Mouse (Mus musculus) T-helper 17 cell (primary cell): ENCODE data around the gene Gm9964.
"Not testable (repeated sequence)": the region's sequence is repeated elsewhere in the genome, so short reads cannot be mapped to it uniquely, and the experiment has no call there.

ENCODE experiments used
- in situ Hi-C, 2 experiments: fragments of 300-600 bp; cut with MboI, MseI; formaldehyde crosslinking; loops; 1 replicate in 1 of 2; 2 replicates in 1 of 2; pipeline ENCODE4 v1.15.1; 2025; ENCODE audit warnings: high pct_unique_total_duplicates in 2 of 2

The Gm9964 gene

DNA sequence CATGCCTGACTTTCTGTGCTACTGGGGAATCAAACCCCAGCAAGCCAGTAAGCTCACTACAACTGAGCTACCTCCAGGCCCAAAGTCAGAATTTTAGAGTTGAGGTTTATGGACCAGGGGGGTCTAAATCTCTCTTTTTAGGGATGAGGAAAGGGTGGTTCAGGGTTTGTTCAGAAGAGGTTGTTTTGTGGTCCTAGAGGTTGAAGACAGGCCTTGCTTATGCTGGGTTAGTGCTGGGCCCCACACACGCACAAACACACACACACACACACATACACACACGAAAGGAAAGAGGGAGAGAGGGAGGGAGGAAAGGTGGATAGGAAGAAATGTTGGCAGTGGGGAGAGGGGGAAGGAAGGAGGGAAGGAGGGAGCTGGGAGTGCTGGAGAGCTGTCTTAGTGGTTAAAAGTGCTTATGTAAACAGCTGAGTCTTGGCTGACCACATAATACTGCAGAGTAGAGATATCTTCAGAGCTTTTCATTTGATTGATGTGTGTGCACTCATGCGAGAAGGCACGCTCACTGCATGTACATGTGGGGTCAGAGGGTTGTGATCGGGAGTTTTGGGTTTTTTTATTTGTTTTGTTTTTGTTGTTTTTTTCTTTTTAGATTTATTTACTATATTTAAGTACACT lies at the start of gene Gm9964:
Gene Gm9964, minus strand, starts transcription at position 51 of the 636 bp plus-strand sequence.
- in situ Hi-C loops, result no loop called here

DNA sequence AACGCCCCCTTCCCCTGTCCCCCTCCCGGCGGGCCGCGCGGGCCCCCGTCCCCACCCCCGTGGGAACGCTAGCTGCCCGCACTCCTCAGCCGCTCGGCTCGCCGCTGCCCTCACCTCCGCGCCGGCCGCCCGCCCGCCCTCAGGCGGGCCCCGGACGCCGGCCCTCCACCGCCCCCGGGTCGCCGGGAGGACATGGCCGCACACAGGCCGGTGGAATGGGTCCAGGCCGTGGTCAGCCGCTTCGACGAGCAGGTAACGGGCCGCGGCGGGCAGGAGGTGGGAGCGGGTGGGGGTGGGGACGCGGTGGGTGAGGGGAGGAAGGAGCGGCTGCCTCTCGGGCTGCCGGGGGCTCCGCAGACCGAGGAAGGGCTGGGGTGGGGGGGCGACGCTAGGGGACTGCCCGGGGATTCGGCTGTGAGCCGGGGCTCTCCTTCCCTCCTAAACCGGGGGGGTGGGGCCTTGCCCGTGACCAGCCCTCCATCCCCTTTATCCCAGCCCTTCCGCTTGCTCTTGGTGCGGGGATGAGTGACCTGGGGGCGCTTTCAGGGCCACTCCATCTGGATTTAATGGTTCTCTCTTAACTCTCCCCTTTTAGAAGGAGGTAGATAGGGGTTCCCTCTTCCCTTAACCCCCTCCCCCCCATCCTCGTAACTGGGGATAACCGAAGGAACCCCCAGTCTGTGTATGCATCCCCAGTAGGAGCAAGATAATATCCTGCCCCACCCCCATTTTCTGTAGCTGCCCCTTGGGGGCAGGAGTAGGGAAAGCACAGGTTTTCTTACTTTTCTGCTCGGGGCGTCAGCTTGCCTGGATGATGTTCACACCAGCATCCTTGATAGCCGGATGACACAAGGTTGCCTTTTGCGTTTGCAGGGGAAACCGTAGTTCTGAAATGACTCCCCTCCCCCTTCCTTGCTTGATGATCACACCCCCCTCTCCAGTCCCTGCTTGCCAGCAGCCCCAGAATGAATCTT lies 43.4 kb upstream of the Gm9964 start:
- in situ Hi-C loops, result loop anchor here in 1 of 2 experiments (10.0 kb wide), 1 partner anchor 965 kb away; the partner anchor contains the start of gene Rhbdl3

DNA sequence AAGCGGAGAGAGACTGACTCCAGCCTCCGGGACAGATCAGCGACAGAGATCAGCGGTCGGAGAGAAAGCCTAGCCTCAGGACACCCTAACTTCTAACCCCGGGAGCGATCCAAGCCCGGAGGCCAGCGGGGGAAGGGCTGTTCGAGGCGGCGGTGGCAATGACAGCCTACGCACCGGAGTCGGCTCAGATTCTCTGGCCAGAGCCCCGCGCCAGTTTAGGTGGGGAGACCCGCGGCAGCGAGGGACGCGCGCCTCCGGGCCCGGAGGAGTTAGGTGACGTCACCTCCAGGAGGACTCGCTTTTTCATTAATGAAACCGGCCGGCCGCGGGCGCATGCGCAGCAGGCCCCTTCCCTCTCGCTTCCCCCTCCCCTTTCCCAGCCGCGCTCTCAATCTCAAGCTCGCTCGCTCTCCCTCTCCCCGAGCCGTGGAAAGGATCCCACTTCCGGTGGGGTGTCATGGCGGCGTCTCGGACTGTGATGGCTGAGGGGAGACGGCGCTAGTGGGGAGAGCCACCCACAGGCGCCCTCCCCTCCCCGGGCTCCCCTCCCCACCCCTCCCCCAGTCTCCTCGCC lies 42.6 kb upstream of the Gm9964 start, which contains the start of gene Nf1:
Gene Nf1, plus strand, starts transcription at position 460 of the 574 bp plus-strand sequence.
- in situ Hi-C loops, result no loop called here

DNA sequence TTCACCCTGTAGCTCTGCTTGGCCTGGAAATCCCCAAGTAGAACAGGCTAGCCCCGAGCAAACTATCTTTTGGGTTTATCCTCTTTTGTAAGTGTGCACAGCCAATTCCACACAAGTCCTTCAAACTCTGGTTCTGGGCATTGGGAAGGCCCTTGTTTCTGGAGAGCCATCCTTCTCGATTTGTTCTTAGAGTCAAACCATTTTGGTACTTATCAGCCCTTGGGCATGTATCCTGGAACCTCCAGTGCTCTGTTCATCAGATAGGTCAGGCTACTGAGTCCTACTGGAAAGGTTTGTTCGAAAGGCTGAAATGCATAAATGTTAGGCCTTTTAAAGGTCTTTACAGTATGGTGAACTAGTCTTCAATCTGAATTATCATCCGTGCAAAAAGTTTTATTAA lies 41.9 kb upstream of the Gm9964 start:
- in situ Hi-C loops, result no loop called here

DNA sequence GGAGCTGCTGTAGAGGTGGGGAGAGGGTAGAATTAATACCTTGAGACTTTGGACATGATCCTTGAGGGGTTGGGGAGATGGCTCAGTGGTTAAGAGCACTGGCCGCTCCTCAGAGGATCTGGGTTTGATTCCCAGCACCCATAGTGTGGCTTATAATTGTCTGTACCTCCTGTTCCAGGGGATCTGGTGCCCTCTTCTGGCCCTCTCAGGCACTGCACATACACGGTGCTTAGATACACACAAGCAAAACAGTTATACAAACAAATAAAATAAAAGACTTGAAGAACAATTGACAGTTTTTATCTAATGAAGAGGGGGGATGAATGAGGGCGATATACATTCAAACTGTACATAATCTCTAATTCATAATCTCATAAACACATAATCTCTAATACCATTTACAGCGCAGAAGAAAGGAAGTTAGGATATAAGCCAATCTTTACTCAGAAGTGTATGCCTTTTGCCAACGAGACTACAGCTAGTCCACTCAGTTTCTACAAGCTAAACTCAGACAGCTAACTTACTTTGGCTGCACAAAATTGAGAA lies 40.1 kb upstream of the Gm9964 start:
- in situ Hi-C loops, result no loop called here

DNA sequence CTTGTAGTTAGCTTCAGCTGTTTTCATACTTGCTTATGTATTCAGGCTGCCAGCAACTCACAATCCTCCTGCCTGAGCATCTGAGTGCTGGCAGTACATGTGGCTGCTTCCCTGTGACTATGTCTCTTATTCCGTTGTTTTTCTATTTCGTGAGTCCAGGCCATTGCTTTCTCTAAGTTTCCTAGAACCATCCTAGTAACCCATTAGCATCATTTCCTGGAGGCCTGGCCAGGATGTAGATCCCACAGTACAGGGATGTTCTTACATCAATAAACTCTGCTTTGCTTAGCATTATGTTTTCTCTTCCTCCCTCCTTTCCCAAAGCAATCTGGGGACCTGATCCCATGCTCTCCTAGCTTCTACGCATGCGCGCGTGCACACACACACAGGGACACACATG lies 38.4 kb upstream of the Gm9964 start:
- in situ Hi-C loops, result no loop called here

DNA sequence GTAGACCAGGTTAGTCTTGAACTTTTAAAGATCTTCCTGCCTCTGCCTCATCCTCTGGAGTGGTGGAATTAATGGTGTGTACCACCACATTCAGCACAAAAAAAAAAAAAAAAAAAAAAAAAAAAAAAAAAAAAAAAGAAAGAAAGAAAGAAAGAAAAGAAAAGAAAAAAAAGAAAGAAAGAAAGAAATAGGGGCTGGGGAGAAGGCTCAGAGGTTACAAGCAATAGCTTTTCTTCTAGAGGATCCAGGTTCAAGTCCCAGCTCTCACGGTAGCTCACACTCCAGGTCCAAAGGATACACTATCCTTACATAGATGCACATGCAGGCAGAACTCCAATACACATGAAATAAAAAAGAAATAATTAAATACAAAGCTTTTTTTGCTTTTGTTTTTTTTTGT lies 32.9 kb upstream of the Gm9964 start:
- in situ Hi-C loops, result no loop called here

DNA sequence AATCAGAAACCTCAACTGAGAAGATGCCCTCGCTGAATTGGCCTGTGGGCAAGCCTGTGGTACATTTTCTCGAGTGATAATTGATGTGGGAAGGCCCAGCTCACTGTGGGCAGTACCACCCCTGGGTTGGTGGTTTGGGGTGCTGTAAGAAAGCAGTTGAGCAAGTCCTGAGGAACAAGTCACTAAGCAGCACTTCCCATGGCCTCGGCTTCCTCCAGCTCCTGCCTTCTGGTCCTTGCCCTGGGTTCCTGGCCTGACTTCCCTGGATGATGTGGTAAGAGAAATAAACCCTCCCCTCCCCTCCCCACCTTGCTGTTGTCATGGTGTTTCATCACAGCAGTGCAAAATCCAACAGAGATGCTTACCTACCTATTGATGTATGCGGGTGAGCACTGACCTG lies 31.4 kb upstream of the Gm9964 start:
- in situ Hi-C loops, result no loop called here

DNA sequence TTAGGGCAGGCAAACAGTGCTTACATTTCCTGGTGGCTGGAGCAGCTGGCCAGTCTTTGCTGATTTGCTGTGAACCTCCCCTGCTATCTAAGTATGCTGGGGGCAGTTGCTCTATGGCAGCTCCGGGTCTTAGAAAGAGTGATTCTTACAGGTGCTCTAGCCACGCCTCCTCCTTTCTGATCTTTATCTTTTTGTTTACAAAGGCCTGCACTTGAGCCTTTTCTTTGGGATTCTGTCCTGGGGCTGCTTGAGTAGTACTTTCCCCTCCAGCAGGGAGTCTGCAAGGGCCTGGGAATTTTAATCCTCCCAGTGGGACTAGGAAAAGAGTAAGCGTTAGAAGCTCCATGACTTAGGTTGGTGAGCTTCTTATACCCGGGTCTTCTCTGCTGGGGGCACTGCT lies 30.4 kb upstream of the Gm9964 start:
- in situ Hi-C loops, result no loop called here

DNA sequence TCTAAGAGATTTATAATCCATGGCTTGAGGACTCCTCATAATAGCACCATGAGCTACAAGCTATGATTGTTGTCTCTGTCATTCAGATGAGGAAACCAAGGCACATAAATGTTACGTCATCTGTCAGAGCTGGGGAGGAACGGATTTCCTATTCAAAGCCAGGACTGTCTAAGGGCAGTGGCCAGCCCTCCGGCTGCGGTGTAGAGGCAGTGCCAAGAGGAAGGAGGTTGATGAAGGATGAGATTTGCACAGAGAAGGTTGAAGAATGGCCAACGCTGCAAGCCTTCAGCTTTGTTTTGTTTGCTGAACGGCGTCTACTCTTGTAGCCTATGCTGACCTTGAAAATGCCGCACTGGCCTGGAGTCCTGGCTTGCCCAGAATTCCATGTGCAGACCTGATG lies 29.0 kb upstream of the Gm9964 start:
- in situ Hi-C loops, result no loop called here

DNA sequence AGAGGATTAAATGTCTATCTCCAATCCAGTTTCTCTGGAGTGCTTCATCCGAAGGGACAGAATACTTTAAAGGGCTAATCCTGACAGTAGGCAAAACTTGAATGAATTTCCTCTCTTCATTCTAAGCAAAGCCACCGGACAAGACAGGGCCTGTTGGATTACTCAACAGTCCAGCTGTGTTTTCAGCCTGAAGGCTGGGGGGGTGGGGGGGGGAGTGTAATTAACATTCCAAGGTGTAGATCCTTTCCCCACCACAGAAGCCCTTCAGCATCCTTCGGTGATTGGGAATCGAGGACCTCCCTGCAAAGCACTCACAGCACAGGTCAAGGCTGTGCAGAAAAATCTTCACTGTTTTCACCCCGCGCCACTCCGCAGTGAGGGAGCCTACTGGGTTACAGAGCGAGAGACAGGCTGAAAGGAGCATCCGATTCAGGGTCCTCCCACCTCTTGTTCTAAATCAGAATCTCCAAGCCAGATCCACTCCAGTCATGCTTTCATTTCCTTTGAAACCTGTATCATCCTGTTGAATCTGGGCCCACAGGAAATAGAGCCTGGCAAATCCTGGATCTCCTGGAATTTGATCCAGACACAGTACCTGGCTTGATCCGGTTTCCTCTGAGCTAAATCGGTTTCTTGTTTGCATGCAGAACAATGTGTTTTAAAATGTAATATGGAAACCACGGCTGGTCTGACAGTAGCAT lies 27.4 kb upstream of the Gm9964 start:
- in situ Hi-C loops, result no loop called here

DNA sequence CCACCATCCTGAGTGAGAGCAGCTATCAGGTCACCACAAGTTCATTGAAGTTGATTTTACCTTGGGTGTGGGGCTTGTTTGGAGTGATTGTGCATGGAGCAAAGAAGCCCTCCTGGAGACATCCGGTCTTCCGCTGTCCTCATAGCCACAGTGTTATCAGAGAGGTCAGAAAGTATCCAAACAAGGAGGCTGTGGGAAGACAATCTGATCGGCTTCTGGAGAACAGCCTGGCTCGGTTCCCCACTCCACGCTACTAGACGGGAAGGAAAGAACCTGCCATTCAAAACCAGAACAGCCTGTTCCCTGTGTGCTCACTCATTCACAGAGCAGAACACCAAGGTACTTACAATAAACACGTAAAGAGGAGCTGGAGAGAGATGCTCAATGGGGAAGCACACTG lies 23.1 kb upstream of the Gm9964 start:
- in situ Hi-C loops, result no loop called here

DNA sequence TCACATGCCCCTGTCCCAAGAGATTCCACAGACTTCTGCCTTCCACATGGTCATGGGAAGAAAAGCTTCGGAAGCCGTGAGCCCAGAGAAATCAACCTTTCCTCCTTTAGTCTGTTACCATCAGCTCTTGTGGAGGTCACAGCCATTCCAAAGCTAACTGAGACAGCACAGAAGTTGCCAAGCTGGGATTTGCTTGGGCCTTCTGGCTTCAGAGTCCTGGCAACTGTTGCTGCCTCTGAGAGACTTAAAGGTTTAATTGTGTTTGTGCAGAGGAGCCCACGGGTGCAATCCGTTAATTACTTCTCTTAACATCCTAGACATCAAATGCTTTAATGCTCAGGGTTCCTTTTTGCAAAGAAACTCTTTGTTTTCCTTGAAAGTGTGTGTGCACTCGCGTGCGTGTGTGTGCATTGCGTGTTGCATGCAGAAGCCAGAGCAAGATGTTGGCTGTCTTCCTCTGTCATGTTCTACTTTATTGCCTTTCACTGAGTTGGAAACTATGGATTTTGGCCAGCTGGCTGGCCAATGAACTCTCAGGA lies 20.2 kb upstream of the Gm9964 start:
- in situ Hi-C loops, result no loop called here

DNA sequence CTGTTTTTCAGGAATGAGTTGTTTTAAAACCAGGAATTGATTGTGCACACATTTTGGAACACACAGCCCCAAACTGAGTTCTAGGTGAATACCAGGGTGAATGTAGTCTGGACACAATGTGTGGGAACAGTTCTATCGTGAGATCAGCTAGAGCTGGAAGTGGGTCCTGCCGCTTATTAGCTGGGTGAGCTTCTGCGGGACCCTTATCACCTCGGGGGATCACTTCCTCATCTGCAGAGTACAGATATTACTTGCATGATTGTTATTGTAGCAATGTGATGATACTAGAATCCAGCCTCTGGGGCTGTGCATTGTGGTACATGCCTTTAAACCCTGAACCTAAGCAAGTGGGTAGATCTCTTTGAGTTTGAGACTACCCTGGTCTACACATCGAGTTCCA lies 13.8 kb upstream of the Gm9964 start:
- in situ Hi-C loops, result no loop called here

DNA sequence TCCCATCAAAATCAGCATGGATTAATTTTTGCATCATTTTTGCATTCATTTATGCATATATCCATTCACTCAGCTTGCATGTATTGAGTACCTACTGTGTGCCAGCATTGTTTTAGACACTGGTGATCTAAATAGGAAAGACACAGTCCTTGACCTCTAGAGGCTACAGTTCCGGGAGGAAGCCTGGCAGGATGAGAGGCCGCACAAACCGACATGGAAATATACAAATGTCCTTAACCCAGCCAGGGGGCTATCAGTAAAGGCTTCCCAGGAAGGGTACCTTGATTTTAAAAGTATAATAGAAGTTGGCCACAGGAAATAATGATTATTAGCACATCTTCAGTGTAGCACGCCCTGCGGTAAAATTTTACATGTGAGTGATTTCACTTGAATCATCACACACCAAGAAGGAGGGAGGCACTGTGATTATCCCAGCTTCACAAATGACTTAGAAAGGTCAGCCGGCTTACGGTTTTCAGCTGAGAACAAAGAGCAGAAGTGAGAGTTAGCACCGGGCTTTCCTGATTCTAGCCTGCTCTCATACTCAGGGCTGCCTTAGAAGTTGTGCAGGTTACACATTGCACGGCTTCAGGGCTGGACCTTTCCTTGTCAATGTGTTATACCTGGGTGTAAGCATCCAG lies 11.0 kb upstream of the Gm9964 start:
- in situ Hi-C loops, result no loop called here

DNA sequence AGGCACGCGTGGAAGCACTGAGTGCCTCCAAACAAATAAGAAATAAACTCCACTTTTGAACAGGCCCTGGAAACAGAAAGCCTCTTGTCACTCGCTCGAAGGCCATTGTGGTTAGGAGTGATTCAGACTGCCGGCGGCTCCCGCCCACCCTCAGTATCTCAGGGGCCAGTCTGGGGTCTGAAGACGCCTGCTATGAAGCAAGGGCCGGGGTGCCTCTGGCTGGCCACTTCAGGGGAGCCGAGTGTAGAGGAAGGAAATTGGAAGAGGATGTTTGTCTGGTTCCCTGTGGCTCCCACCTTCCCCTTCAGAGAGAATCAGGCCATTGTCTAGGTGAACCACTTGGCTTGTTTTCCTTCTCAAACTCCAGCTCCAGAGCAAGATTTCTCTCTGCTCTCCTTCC lies 10.3 kb upstream of the Gm9964 start:
- in situ Hi-C loops, result no loop called here

DNA sequence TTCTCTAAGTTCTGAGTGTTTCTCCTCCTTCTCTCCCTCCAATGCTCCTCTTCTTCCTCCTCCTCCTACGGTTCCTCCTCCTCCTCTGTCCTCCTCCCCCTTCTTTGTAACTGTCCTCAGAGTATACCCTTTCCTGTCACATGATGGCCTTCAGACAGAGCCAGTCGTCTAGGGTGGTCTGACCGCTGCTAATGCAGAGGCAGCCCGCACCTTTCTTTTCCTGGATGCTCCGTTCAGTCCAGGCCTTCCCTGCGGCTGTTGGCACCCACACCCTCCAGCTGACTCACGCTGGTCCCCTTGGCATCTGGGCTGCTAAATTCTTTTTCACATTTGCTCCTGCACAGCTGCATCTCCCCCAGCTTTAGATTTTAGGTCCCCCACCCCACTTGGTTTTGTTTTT lies 9.8 kb upstream of the Gm9964 start:
- in situ Hi-C loops, result no loop called here

DNA sequence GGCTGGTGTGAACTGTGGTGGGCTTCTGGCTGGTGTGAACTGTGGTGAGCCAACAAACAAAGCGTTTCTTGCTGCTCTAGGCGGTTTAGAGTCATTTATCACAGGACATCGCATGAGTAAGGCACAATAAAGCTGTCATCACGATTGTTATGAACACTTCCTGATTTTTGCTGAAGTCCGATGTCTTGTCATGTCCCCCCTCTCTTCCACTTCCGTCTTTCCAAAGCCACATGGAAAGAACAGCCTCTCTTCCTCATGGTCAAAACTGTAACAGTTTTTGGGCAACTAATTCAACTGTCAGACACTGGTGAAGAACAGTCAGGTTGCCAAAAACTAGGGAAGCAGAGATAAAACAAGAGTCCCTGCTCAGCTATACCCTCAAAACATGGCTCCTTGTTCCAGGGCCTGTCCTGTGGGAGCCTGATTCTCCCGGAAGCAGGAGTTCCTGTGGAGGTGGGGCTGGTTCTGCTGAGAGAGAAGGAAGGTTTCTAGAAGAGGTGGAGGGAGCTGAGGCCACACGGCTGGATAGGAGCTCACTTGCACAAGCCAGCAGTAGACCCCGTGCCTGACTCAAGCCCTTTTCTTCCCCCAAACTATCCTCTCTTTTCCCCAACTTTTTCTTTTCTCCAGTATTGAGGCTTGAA lies 9.1 kb upstream of the Gm9964 start:
- in situ Hi-C loops, result no loop called here

DNA sequence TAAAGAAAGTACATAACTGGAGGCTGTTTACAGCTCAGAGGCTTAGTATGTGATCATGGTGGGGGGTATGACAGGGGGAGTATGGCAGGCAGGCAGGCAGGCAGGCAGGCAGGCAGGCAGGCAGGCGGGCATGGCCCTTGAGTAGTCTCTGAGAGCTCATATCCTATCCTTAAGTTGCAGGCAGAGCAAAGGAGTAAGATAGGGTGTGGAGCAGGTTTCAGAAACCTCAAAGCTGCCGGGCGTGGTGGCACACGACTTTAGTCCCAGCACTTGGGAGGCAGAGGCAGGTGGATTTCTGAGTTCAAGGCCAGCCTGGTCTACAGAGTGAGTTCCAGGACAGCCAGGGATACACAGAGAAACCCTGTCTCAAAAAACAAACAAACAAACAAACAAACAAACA lies 7.5 kb upstream of the Gm9964 start:
- in situ Hi-C loops, result not testable (repeated sequence)

DNA sequence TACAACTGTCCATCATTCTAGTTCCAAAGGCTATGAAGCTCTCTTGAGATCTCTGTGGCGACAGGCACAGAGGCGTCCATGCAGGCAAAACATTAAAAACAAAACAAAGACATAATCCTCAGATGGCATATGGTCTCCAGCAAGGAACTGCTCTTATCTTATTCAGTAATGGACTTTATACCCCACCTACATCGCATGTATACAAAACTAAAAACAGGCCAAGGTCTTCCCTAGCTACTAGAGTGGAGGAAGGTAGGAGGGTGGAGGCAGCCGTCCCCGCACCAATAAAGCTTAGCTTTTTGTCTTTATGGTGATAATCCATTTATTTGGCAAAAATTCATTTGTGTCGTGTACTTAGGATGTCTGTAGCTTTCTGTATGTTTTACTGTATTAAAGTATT lies 6.4 kb upstream of the Gm9964 start:
- in situ Hi-C loops, result no loop called here
